Mouse (Mus musculus) limb, embryonic 12.5 days (tissue): Measurements from ENCODE around the gene Dync1i1. TPM values are rescaled to one million over a fixed set of nuclear protein-coding genes. Genes with fewer than 3 reads are reported as not detected.

Experiments used
- ATAC-seq: fragments of 200-750 bp; cut with Nextera tagmentation; 2 replicates; pipeline ENCODE4 v1.8.0; 2017; ENCODE audit warnings: low read depth, moderate TSS enrichment; ENCODE audit not compliant: insufficient number of reproducible peaks, insufficient read depth, low FRiP score, low TSS enrichment
- H3K27ac ChIP-seq: fragments of 300-500 bp; sonication (generic); 2 replicates; pipeline ENCODE4 v1.5.1; 2016; ENCODE audit warnings: mild to moderate bottlenecking, moderate library complexity
- H3K27me3 ChIP-seq: fragments of 300-500 bp; sonication (generic); 2 replicates; pipeline ENCODE4 v1.6.1; 2016; ENCODE audit warnings: mild to moderate bottlenecking, moderate library complexity
- H3K36me3 ChIP-seq: fragments of 300-500 bp; sonication (generic); 2 replicates; pipeline ENCODE4 v1.6.1; 2016; ENCODE audit warnings: mild to moderate bottlenecking, moderate library complexity
- H3K4me1 ChIP-seq: fragments of 300-500 bp; sonication (generic); replicated peaks from 2 replicates; pipeline ENCODE4 v1.6.1; 2016
- H3K4me2 ChIP-seq: fragments of 300-500 bp; sonication (generic); 2 replicates; pipeline ENCODE4 v1.6.1; 2016; ENCODE audit warnings: mild to moderate bottlenecking, moderate library complexity
- H3K4me3 ChIP-seq: fragments of 300-500 bp; sonication (generic); replicated peaks from 2 replicates; pipeline ENCODE4 v1.5.1; 2016; ENCODE audit warnings: mild to moderate bottlenecking
- H3K9ac ChIP-seq: fragments of 300-500 bp; sonication (generic); replicated peaks from 2 replicates; pipeline ENCODE4 v1.6.1; 2016; ENCODE audit warnings: mild to moderate bottlenecking, moderate library complexity
- H3K9me3 ChIP-seq: fragments of 300-500 bp; sonication (generic); 2 replicates; pipeline ENCODE4 v1.6.1; 2016; ENCODE audit warnings: mild to moderate bottlenecking, moderate library complexity
- WGBS: fragments of 180-500 bp; shearing (Covaris S2); methylation state at CpG from one replicate; pipeline ENCODE4 v1.1.7; 2016; 5-methylcytosine and 5-hydroxymethylcytosine counted together
- polyA plus RNA-seq: library from polyadenylated mRNA; unstranded; fragments of >200 nt; fragmentation: Nextera tagmentation; extraction: Ambion mirVana; gene quantifications from 2 replicates; pipeline ENCODE4 v1.2.1, GENCODE M21; 2016

Gene Dync1i1
- polyA plus RNA-seq, 1 experiment from 2014 or later: 10.9 TPM

DNA sequence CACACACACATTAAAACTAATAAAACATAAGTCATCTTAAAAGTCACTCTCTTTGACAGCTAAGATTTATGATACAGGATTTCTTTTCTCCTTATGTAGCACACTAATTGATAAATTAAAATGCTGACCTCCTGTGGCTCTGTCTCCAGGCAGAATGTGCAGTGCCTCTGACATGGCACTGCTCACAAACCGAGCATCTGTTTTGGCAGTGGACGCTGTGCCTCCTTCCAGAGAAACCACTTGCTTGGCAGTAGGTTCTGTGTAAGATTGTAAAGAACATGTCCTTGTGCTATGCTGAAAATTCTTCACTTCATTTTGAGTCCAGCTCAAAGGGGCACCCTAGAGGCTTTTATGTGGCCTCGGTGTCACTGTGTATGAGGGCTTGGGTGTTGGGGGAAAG, 50.0 kb downstream of the Dync1i1 start:
- Histone ChIP-seq H3K9ac (no peak overlapping the region), H3K9me3 (no peaks in the 10 kb centered on the region), H3K4me1 (no peaks in the 10 kb centered on the region), H3K27me3 (no peaks in the 10 kb centered on the region), H3K27ac (no peak overlapping the region), H3K36me3 (no peaks in the 10 kb centered on the region), H3K4me3 (no peak overlapping the region), H3K4me2 (no peak overlapping the region)
- 45% methylated on average over 3 of the region's 3 CpGs for WGBS
- ATAC-seq: no peak

DNA sequence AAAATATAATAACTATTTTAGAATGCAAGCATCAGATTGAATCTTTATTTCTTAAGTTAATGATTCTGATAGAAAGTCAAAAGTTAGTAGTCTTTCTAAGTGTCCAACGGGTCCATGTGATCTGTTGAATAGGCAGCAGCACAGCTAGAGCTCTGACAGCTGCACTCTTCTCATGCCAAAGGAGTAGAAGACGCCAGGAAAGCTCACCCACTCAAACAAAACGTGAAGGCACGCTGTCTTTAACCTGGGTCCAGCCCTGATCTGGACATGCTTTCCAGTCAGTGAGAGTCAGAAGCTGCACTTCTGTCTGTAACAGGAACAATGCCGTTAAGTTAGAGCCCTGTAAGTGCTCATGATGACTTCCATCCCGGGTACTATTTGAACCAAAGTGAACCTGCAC, 56.3 kb downstream of the Dync1i1 start:
- no peak overlapping the region for H3K9ac ChIP-seq
- no peaks in the 10 kb centered on the region for H3K27me3 ChIP-seq
- no peaks in the 10 kb centered on the region for H3K9me3 ChIP-seq
- no peak overlapping the region for H3K4me2 ChIP-seq
- H3K36me3 ChIP-seq: no peaks in the 10 kb centered on the region
- no peaks in the 10 kb centered on the region for H3K4me1 ChIP-seq
- H3K27ac ChIP-seq: no peak overlapping the region
- H3K4me3 ChIP-seq: no peak overlapping the region
- ATAC-seq: no peak
- WGBS: 83% methylated on average over 6 of the region's 6 CpGs

DNA sequence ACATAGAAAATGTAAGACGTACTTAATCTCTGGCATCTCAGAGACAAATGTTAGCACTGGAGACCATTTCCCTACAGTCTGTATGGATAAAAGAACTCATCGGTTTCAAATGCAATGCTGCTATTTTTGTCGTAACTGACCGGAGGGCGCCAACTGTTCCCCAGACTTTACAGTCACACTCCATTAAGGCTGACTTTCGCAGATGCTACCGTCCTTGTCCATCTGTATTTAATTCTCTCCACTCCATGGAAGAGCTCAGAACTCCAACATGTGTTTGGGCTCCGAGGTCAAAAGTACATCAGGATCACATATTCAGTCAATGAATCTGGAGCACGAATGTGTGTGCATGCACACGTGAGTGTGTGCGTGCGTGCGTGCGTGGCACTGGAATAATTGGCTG, 58.4 kb downstream of the Dync1i1 start:
- H3K4me2 ChIP-seq: no peak overlapping the region
- H3K27me3 ChIP-seq: no peaks in the 10 kb centered on the region
- no peak overlapping the region for H3K9ac ChIP-seq
- H3K36me3 ChIP-seq: no peaks in the 10 kb centered on the region
- no peaks in the 10 kb centered on the region for H3K4me1 ChIP-seq
- H3K9me3 ChIP-seq: no peaks in the 10 kb centered on the region
- WGBS: 75% methylated on average over 14 of the region's 14 CpGs
- H3K4me3 ChIP-seq: no peak overlapping the region
- H3K27ac ChIP-seq: no peak overlapping the region
- no peak for ATAC-seq

DNA sequence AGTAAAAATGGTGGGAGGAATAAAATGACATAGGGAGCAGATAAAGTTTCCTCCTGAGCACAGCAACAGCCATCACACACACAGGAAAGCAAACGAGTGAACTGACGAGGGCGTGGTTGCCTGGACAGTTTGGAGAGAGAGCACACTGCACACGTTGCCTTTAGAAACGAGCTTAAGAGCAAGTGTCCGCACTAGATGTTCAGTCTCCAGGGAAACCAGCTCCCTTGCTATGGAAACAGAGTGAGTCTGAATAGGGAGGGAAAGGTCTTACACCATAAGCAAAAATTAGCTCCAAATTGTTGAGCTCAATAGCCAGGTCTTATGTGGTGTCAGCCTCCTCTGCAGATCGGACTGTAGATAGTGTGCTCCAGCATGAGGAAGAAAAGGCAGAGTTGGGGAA, 65.2 kb downstream of the Dync1i1 start:
- ATAC-seq: no peak
- Histone ChIP-seq H3K9me3 (no peaks in the 10 kb centered on the region), H3K36me3 (no peaks in the 10 kb centered on the region), H3K9ac (no peak overlapping the region), H3K4me1 (no peaks in the 10 kb centered on the region), H3K27ac (no peak overlapping the region), H3K4me3 (no peak overlapping the region), H3K27me3 (no peaks in the 10 kb centered on the region), H3K4me2 (no peak overlapping the region)
- 76% methylated on average over 7 of the region's 7 CpGs for WGBS

DNA sequence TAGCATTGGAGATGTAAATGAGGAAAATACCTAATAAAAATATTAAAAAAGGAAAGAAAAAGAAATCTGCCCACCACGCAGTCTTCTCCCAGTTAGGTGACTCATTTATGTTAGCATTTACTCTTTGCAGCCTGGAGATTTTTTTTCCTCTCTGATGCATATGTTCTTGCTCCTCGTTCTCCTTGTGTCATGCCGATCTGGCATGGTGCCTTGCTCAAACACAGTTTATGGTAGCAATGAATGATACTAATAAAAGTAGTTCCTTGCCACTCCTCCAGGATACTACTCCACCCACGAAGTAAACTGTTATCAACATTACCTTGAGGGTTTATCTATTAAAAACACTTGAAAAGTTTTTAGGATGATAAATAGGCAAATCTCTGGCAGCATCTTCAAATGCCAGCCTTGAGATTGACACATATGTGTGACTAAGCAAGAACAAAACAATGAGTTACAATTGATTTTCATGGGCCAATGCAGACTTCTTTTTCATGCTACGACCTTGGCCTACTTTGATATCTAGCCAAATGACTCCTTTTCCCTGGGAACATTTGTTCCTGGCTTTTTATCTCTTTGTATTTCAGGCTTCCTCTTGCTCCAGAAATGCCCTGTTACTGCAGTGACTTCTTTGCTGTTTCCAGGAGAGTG, 68.8 kb downstream of the Dync1i1 start:
- Histone ChIP-seq H3K4me2 (no peak overlapping the region), H3K4me1 (no peaks in the 10 kb centered on the region), H3K4me3 (no peak overlapping the region), H3K9me3 (no peaks in the 10 kb centered on the region), H3K9ac (no peak overlapping the region), H3K36me3 (no peaks in the 10 kb centered on the region), H3K27me3 (no peaks in the 10 kb centered on the region), H3K27ac (no peak overlapping the region)
- no peak for ATAC-seq
- 67% methylated on average over 5 of the region's 5 CpGs for WGBS

DNA sequence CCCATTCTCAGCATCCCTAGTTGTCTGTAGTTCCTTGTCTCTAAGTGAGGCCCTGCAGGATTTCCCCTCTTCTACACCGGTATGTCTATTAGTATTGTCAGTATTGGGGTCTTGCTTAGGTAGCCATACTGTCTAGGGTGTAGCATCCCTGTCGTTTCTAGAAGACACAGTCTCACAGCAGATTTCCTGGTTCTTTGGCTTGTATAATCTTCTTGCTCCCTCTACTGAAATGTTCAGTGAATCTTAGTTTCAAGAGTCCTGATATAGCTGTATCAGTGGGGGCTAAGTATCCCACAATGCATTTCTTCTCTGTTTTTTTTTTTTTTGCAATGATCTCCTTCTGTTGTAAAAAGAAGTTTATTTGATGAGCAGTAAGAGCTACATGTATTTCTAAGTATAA, 69.9 kb downstream of the Dync1i1 start:
- no peaks in the 10 kb centered on the region for H3K27me3 ChIP-seq
- H3K4me1 ChIP-seq: no peaks in the 10 kb centered on the region
- no peaks in the 10 kb centered on the region for H3K9me3 ChIP-seq
- no peak overlapping the region for H3K4me2 ChIP-seq
- 82% methylated on average over 2 of the region's 2 CpGs for WGBS
- H3K36me3 ChIP-seq: no peaks in the 10 kb centered on the region
- no peak overlapping the region for H3K27ac ChIP-seq
- H3K9ac ChIP-seq: no peak overlapping the region
- no peak overlapping the region for H3K4me3 ChIP-seq
- no peak for ATAC-seq

DNA sequence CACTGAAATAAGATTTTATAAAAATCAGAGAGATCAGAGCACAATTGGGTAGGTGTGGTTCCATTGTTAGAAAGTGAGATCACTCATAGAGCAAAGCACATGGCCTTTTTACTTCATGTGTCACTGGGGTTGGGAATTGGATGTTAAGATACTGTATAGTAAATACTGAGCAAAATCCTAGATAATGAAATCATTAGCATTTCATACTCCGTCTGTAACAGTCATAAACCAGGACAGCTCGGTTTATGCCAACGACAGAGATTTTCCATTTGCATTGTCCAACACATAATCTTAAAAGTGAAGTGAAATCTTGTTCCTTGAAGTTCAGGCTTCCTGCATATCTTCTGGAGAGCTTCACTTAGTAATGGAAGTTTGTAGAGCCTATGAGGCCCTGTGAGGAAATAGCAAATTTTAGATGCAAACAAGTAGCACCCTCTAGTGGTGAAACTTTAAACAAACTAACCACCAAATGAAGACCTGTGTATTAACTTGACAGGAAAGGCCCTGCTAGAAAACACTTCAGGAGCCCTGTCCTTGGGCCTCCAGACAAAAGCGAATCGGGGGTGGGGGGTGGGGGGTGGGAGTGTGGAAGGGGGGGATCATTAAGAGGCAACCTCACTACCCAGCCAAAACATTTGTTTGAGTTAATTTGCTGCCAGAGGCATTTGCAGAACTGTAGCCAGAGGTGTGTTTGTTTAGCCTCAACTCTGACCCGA, 76.8 kb downstream of the Dync1i1 start:
- Histone ChIP-seq H3K4me3 (no peak overlapping the region), H3K9me3 (no peaks in the 10 kb centered on the region), H3K4me2 (no peak overlapping the region), H3K9ac (no peak overlapping the region), H3K4me1 (peaks cover 6% of the 10 kb centered on the region), H3K36me3 (no peaks in the 10 kb centered on the region), H3K27ac (0 out of 2 replicates have a peak overlapping the region, but pooled peaks have one; percentile 12), H3K27me3 (no peaks in the 10 kb centered on the region)
- 45% methylated on average over 6 of the region's 6 CpGs for WGBS
- peak; percentile 57; the same call in 1 of the 2 replicates for ATAC-seq

DNA sequence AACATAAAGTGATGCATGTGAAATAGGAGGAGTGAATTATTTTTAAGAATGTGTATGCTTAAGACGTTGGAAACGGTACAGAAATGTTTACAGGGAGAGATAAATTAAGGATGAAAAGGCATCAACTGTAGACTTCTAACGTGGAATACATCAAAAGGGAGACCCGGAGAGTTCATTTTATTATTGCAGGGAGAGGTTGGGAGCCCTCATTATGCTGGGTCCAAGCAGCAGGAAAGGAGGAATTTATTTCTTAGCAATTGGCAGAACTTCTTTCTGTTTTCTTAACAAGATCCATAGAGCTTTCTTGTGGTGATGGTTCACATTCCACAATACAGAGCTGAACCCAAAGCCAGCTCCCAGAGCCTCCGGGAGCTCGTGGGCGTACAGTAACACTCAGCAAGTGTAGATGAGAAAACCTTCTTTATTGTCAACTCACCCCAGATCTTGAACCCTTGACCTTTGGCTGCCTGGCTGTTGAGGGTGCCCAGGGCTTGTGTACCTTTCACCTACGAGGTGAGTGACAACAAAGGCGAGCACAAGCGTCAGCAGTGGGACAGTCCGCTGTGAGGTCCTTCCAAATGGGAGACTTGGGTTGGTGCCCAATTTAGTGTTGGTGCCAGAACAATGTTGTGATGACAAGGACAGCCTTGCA, 77.5 kb downstream of the Dync1i1 start:
- no peak overlapping the region for H3K4me3 ChIP-seq
- no peak overlapping the region for H3K9ac ChIP-seq
- peaks cover 13% of the 10 kb centered on the region for H3K4me1 ChIP-seq
- no peaks in the 10 kb centered on the region for H3K9me3 ChIP-seq
- WGBS: 32% methylated on average over 11 of the region's 11 CpGs
- no peak; the same call in 1 of the 2 replicates for ATAC-seq
- H3K27me3 ChIP-seq: no peaks in the 10 kb centered on the region
- peak overlapping the region; percentile 8; the same call in 1 of the 2 replicates for H3K27ac ChIP-seq
- H3K4me2 ChIP-seq: no peak overlapping the region
- H3K36me3 ChIP-seq: no peaks in the 10 kb centered on the region

DNA sequence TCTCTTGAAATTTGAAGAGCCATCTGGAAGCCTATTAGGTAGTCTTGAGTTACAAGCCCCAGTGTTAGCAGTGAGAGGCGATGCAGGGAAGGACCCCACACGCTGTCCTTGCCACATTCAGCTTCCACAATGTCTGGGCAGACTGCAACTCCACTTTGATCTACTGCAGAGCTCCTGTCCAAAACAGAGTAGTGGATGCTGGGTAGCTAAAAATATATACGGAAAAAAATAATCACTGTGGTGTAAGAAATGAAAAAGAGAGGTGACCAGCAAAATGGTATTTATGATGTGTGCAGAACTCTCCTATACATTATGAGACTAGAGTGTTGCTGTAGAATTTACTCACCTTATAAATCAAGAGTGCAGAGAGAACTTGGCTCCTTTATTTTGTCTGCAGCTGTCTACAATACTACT, 82.6 kb downstream of the Dync1i1 start:
- 10% methylated on average over 3 of the region's 3 CpGs for WGBS

DNA sequence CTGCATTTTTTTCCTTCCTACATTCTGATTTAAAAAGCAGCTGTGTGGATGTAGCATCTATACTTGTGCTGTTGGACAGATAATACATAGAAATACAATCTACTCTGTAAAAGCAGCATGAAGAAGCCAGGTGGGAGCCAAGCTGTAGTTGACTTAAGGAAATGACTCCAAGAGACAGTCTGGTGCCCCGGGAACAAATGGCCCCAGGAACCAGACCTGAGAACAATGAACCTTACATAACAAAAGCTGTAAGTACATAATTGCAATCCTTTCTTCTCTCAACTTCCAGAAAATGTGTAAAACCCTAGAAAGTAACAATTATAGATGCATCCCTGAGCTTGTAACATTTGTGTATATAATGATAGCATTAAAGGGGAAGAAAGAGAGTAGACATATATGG, 86.6 kb downstream of the Dync1i1 start:
- Histone ChIP-seq H3K36me3 (no peaks in the 10 kb centered on the region), H3K4me2 (no peak overlapping the region), H3K4me3 (no peak overlapping the region), H3K9me3 (no peaks in the 10 kb centered on the region), H3K27me3 (no peaks in the 10 kb centered on the region), H3K27ac (no peak overlapping the region), H3K4me1 (peaks cover 25% of the 10 kb centered on the region), H3K9ac (no peak overlapping the region)
- no peak for ATAC-seq
- 62% methylated on average over 1 of the region's 1 CpGs for WGBS

More for the DNA sequence above, 82.6 kb downstream of the Dync1i1 start:
- Histone ChIP-seq H3K9ac (no peak overlapping the region), H3K4me3 (no peak overlapping the region), H3K36me3 (no peaks in the 10 kb centered on the region), H3K4me2 (peak overlapping the region; percentile 17; the same call in 1 of the 2 replicates), H3K9me3 (no peaks in the 10 kb centered on the region), H3K4me1 (peaks cover 22% of the 10 kb centered on the region), H3K27me3 (no peaks in the 10 kb centered on the region), H3K27ac (peak overlapping the region; percentile 70)
- no peak for ATAC-seq

DNA sequence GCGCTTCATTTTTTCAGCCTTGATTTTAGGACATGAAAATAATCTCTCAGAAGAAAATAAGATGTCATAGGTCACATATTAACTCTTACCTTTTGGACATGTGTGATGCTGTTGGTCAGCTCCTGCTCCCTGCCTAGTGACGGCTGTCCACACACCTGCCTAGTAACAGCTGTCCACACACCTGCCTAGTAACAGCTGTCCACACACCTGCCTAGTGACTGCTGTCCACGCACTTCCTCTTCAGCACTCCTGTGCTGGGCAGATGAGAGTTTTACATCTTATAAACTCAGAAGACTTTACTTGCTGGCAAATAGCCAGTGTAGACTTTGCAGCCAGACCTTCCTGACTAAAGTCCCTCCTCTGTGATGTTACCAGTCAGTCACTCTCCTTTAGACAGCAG, 94.2 kb downstream of the Dync1i1 start:
- no peak overlapping the region for H3K9ac ChIP-seq
- peaks cover 20% of the 10 kb centered on the region for H3K4me1 ChIP-seq
- no peak for ATAC-seq
- H3K36me3 ChIP-seq: no peaks in the 10 kb centered on the region
- no peaks in the 10 kb centered on the region for H3K9me3 ChIP-seq
- 69% methylated on average over 3 of the region's 3 CpGs for WGBS
- no peak overlapping the region for H3K4me2 ChIP-seq
- H3K27me3 ChIP-seq: no peaks in the 10 kb centered on the region
- H3K27ac ChIP-seq: no peak overlapping the region
- no peak overlapping the region for H3K4me3 ChIP-seq
